Mouse (Mus musculus): ENCODE data around the gene Ins2. TPM values are rescaled to one million over a fixed set of nuclear protein-coding genes. Genes with fewer than 3 reads are reported as not detected.
A peak's percentile ranks its signal among the peaks of the same experiment; 100 is the strongest.

Ins2 gene
- not detected in 2 replicates for total RNA-seq (2017)

DNA sequence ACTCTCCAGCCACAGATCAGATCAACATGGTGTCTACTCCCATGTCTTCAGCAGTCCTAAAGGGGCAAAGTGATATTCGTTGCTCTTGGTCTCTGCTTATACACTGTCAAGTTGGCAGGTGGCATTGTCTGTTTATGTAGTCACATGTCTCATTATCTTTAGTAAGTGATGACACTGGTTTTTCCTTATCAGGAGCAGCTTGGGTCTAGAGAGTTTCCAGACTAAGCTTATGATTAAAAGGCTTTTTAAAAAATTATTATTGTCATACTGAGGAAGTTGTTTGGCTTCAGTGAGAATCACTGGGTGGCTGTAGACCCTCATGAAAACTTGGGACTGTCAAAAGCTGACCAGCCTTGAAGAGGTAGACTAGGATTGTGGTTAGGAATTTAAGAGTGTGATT lies at the start of gene Ins2:
Ins2 (minus strand) TSS at position 101 of the 400 bp plus-strand sequence.
- ATAC-seq (ENCODE audit: extremely low read depth, insufficient number of reproducible peaks, low FRiP score, poor library complexity, severe bottlenecking), result no peak

GRCm38 (mm10) chr7:142792650-142793275 lies 49.6 kb upstream of the Ins2 start:
- no peak for ATAC-seq (ENCODE audit: extremely low read depth, insufficient number of reproducible peaks, low FRiP score, poor library complexity, severe bottlenecking)

DNA sequence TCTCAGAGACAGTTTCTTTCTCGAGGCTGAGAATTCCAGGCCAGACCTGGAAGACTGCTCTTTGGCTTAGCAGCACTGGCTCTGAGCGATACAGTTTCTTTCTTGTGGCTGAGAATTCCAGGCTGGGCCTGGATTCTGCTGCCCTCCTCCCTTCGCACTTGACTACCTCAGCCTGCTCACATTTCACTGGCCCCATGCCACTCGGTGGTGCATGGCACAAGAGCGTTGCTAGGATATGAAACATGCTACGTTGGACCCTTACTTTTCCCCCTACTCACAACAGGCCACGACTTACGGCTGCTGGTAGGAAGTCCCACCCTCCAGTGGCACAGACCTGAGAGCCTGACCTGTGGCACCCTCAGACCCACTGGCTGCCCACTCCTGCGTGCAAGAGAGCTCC lies 46.5 kb upstream of the Ins2 start:
- ATAC-seq (ENCODE audit: extremely low read depth, insufficient number of reproducible peaks, low FRiP score, poor library complexity, severe bottlenecking), result no peak

DNA sequence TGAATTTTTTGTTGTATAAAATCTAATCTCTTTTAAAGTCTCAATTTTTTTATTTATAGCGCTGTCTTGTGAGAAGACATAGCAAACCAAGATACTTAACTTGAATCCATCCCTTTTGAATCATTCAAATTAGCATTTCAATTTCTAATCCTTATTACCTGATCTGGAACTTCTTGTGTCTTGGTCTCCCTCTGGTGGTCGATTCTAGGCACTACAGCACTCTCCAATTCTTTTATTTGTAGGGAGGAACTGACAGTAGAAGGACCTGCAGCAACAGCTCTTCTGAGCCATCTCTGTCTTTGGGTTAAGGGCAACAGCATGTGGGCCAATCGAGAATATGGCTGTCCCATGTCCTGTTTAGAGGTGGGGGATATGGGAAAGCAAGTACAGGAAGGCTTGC lies 5.4 kb downstream of the Ins2 start:
- 0 out of 2 replicates have a peak, but pooled peaks have one; percentile 33 for ATAC-seq (ENCODE audit: extremely low read depth, insufficient number of reproducible peaks, low FRiP score, poor library complexity, severe bottlenecking)

GRCm38 (mm10) chr7:142736943-142737490 lies 6.2 kb downstream of the Ins2 start:
- ATAC-seq (ENCODE audit: extremely low read depth, insufficient number of reproducible peaks, low FRiP score, poor library complexity, severe bottlenecking), result peak; percentile 70

DNA sequence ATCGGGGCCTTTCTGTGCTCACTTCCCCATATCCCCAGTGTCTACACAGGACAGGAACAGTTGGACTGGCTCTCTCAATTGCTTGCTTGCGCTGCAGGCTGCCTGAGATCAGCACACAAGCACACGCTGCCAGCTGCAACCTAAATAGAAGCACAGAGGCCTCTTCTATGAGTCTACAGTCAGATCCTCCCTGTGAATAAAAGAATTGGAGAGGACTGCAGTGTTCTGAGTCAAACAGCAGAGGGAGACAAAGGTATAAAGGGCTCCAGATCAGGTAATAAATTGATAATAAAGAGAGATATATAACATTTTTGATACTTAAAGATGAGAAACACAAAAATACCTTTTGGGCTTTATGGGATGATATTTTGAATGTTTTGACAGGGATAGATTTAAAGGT lies 17.2 kb downstream of the Ins2 start:
- ATAC-seq (ENCODE audit: extremely low read depth, insufficient number of reproducible peaks, low FRiP score, poor library complexity, severe bottlenecking), result no peak

GRCm38 (mm10) chr7:142720725-142721124 lies 22.5 kb downstream of the Ins2 start:
- ATAC-seq (ENCODE audit: extremely low read depth, insufficient number of reproducible peaks, low FRiP score, poor library complexity, severe bottlenecking), result no peak

GRCm38 (mm10) chr7:142714783-142715498 lies 28.2 kb downstream of the Ins2 start:
- no peak for ATAC-seq (ENCODE audit: extremely low read depth, insufficient number of reproducible peaks, low FRiP score, poor library complexity, severe bottlenecking)

DNA sequence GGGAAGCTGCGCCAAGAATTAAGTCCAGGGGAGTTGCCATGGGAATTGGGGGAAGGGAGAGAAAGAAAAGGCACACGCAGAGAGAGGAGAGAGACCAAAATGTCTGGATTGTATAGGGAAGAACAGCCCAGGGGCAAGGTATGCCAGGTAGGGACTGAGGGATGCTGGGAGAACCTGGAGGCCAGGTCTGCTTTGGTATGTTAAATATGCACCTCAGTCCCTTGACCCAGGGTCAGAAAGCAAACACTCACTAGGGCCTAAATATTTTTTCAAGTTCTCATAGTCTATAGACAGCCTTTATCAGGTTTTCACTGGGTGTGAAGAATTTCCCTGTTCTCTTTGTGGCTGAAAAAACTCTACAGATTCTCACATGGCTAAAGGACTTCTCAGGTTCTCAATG lies 36.3 kb downstream of the Ins2 start:
- ATAC-seq (ENCODE audit: extremely low read depth, insufficient number of reproducible peaks, low FRiP score, poor library complexity, severe bottlenecking), result no peak

GRCm38 (mm10) chr7:142699334-142699860 lies 43.8 kb downstream of the Ins2 start:
- no peak for ATAC-seq (ENCODE audit: extremely low read depth, insufficient number of reproducible peaks, low FRiP score, poor library complexity, severe bottlenecking)

GRCm38 (mm10) chr7:142678611-142679010 lies 64.6 kb downstream of the Ins2 start:
- no peak for ATAC-seq (ENCODE audit: extremely low read depth, insufficient number of reproducible peaks, low FRiP score, poor library complexity, severe bottlenecking)

- ATAC-seq (ENCODE audit: extremely low read depth, insufficient number of reproducible peaks, low FRiP score, poor library complexity, severe bottlenecking), result no peak
Observed at GRCm38 (mm10) chr7:142675644-142676043, 67.5 kb downstream of the Ins2 start.

DNA sequence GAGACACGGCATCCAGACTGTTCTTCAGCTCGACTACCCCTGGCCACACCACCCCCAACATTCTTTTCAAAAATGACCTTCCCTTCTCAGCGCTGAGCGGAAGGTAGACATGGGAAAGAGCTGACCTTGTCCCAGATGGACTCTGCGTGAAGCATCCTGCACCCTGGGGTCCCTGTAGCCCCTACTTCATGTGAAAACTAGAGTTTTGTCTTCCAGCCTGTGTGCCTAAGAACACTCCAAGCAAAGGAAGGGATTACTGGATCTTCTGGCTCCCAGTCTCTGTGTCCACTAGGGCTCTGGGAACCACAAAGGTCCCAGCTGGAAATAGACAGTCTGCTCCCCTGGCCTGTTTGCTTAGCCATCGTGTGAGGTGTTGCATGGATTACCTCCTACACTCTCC lies 68.0 kb downstream of the Ins2 start:
- ATAC-seq (ENCODE audit: extremely low read depth, insufficient number of reproducible peaks, low FRiP score, poor library complexity, severe bottlenecking), result no peak

DNA sequence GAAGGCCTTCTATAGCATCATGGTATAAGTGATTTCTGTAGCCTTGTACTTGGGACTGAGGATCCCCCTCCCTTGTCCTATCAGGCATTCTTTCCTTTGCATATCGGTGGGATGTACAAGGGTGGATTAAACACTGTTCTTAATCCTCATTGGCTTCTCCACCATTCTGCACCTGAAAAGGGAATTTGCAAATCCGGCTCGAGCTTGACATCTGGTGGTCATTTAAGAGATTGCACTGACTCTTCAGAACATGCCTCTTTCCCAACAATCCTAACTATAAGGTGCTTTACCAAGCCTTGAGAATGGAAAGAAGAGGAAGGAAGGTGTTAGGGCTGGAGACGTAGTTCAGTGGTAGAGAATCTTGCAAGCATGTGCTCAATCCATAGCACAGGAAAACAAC lies 71.1 kb downstream of the Ins2 start:
- ATAC-seq (ENCODE audit: extremely low read depth, insufficient number of reproducible peaks, low FRiP score, poor library complexity, severe bottlenecking), result no peak

DNA sequence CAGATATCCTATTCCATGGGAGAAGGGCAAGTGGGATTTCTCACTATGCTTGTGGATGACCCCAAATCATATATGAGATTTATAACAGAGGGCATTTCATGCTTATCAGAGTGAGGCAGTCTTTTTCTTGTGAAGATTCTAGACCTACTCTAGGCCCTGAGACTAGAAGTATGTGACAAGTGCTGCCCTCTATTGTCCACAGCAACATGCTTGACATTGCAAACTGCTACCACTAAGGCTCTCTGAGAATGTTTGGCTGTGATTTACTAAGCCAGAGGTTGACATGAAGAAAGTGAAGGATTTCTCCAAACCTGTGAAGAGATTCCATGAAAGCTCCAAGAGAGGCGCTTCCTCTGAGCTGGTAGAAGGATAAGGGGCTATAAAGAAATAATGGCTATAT lies 72.1 kb downstream of the Ins2 start:
- no peak for ATAC-seq (ENCODE audit: extremely low read depth, insufficient number of reproducible peaks, low FRiP score, poor library complexity, severe bottlenecking)

DNA sequence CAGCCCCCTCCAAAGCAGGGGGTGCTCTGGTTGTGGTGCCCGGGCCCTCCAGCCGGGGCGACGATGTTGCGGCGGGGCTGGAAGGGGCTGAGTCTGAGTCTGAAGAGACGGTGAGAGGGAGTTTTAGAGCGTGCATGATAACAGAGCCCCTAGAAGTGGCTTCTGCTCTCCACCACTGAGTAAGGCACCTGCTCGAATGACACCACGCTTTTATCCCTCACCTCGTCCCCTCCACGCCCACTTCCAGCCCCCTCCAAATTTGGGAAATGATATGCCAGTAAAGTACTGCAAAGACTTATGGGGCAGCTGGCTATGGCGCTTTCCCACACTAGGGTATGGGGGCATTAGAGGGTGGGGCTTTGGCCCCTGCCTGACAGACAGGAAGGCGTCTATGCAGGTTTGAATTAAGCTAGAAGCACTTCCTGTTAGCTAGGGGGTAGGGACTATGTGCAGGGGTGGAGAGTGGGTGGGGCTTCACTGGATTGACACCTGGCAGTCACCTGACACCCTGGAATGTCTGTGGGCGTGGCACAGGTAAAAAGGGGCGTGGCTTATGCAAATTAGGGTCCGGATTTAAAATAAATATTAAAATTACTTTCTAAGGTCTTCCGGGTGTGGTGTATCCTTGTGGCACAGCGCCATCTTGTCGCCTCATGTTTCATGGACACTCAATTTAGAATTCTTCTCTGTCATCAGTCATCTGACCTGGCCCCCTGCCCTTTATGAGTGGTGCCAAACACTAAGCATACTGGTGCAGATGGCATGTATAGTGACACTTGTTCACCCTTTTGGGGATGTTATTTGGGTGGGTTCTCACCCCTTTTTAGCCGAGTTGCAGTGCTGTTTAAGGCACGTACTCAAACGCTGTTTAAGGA lies 73.2 kb downstream of the Ins2 start, which contains the start of gene Gm49394:
Gm49394 (minus strand) TSS at position 192 of the 875 bp plus-strand sequence.
- no peak for ATAC-seq (ENCODE audit: extremely low read depth, insufficient number of reproducible peaks, low FRiP score, poor library complexity, severe bottlenecking)

DNA sequence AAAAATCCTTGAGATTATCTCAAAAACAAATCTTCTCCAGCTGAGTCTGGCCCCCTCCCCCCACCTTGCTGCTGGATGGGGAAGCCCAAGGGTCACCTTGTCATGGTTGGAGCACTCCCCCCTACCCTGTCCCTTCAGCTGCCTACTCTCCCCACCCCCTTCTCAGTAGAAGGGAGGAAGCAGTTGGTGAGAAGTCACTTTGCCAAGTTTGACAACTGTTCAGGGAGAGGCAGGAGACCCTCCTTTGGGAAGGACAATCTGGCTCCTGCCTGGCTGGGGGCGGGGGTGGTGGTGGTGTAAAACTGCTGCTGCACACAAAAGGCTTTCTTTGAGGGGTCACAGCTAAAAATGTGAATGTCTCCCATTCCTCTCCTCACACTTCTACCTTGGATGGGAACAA lies 74.9 kb downstream of the Ins2 start:
- ATAC-seq (ENCODE audit: extremely low read depth, insufficient number of reproducible peaks, low FRiP score, poor library complexity, severe bottlenecking), result no peak

DNA sequence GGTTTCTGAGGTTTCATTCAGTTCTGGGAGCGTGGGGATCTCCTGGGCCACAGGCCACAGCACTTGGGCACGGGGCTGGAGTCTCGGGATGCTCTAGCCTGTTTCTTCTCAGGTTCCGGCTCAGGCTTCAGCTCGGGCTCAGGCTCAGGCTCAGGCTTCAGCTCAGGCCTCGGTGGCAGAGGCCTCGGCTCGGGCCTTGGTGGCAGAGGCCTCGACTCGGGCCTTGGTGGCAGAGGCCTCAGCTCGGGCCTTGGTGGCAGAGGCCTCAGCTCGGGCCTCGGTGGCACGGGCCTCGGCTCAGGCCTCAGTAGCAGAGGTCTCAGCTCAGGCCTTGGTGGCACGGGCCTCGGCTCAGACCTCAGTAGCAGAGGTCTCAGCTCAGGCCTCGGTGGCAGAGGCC lies 75.7 kb downstream of the Ins2 start:
- no peak for ATAC-seq (ENCODE audit: extremely low read depth, insufficient number of reproducible peaks, low FRiP score, poor library complexity, severe bottlenecking)

DNA sequence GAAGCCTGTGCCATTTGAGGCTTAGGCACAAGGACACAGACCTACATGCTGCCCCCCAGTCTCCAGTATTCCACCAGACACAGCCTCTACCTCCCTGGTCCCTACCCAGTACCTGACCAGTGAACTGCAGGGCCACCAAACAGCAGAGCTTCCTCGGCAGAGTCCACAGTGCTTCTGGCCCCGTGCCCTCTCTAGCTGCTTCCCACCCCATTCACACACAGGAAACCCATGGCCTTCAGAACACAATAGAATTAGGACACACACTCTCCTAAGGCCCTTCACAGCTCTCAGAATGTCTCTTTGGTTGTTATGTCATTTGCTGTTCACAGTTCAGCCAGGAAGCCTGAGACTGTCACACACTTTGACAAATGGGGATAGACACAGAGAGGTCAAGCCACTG lies 76.5 kb downstream of the Ins2 start, which contains the start of gene Igf2:
Igf2 (minus strand) TSS at position 158 of the 400 bp plus-strand sequence.
- no peak for ATAC-seq (ENCODE audit: extremely low read depth, insufficient number of reproducible peaks, low FRiP score, poor library complexity, severe bottlenecking)
